Comparison of ENCODE assay signal across 8 mouse cellular contexts in genomic region chr11:8692536-8693471, GRCm38 (mm10). TPM values are rescaled to one million over a fixed set of nuclear protein-coding genes. Genes with fewer than 3 reads are reported as not detected.
A peak's percentile ranks its signal among the peaks of the same experiment; 100 is the strongest.
DNase-seq lines count a peak whose midpoint lies in the region; ATAC-seq lines count a peak whose summit lies in the region.

No protein-coding gene starts in this region.

- peak overlapping the region; percentile 60 for H3K4me2 ChIP-seq in heart, embryonic 14.5 days (ENCODE audit: low read length)
- peak overlapping the region; percentile 12; the same call in 1 of the 2 replicates for H3K4me2 ChIP-seq in forebrain, embryonic 15.5 days (replicated peaks)
- 0 out of 2 replicates have a peak overlapping the region, but pooled peaks have one; percentile 25 for H3K4me2 ChIP-seq in liver, embryonic 16.5 days (ENCODE audit: low read depth, low read length)
- peak overlapping the region; percentile 31 for H3K4me2 ChIP-seq in stomach, embryonic 16.5 days (ENCODE audit: low read depth, low read length)

- H3K27me3 ChIP-seq in heart, embryonic 14.5 days (ENCODE audit: control insufficient read depth, insufficient read depth, low read length) = no peaks in the 10 kb centered on the region
- no peaks in the 10 kb centered on the region for H3K27me3 ChIP-seq in forebrain, embryonic 15.5 days
- no peaks in the 10 kb centered on the region for H3K27me3 ChIP-seq in liver, embryonic 16.5 days (ENCODE audit: control insufficient read depth, insufficient read depth, low read depth, low read length)
- H3K27me3 ChIP-seq in stomach, embryonic 16.5 days (ENCODE audit: control insufficient read depth, insufficient read depth, low read length) = no peaks in the 10 kb centered on the region

- WGBS in heart, embryonic 14.5 days = 12% methylated on average over 16 of the region's 16 CpGs
- WGBS in forebrain, embryonic 15.5 days = 4% methylated on average over 16 of the region's 16 CpGs
- 40% methylated on average over 16 of the region's 16 CpGs for WGBS in liver, embryonic 16.5 days (ENCODE audit: insufficient replicate concordance)
- 10% methylated on average over 16 of the region's 16 CpGs for WGBS in stomach, embryonic 16.5 days

- 0 out of 2 replicates have a peak, but pooled peaks cover 4% of the 10 kb centered on the region for H3K9me3 ChIP-seq in heart, embryonic 14.5 days (ENCODE audit: control insufficient read depth, low read length)
- no peaks in the 10 kb centered on the region for H3K9me3 ChIP-seq in forebrain, embryonic 15.5 days
- H3K9me3 ChIP-seq in liver, embryonic 16.5 days (replicated peaks; ENCODE audit: control insufficient read depth, low read length) = no peaks in the 10 kb centered on the region
- H3K9me3 ChIP-seq in stomach, embryonic 16.5 days (replicated peaks; ENCODE audit: control insufficient read depth, low read length) = no peaks in the 10 kb centered on the region

- H3K36me3 ChIP-seq in heart, embryonic 14.5 days (ENCODE audit: control insufficient read depth, insufficient read depth, low read length) = no peaks in the 10 kb centered on the region
- no peaks in the 10 kb centered on the region for H3K36me3 ChIP-seq in forebrain, embryonic 15.5 days
- no peaks in the 10 kb centered on the region for H3K36me3 ChIP-seq in liver, embryonic 16.5 days (ENCODE audit: control insufficient read depth, insufficient read depth)
- H3K36me3 ChIP-seq in stomach, embryonic 16.5 days (ENCODE audit: control insufficient read depth, insufficient read depth, low read length) = no peaks in the 10 kb centered on the region

- no peak for DNase-seq in heart, postnatal 25 days (ENCODE audit: low spot score)
- DNase-seq in NIH3T3 (ENCODE audit: low read depth) = peak; percentile 92
- no peak for DNase-seq in layer of hippocampus, postnatal 10 days (ENCODE audit: low spot score in 2 of 2)

- no peak overlapping the region for H3K4me3 ChIP-seq in heart, embryonic 14.5 days (ENCODE audit: control insufficient read depth in 1 of 2, insufficient read depth in 1 of 2, low read depth in 1 of 2, low read length in 2 of 2)
- H3K4me3 ChIP-seq in forebrain, embryonic 15.5 days = no peak overlapping the region
- H3K4me3 ChIP-seq in liver, embryonic 16.5 days (ENCODE audit: low read depth, low read length) = no peak overlapping the region
- no peak overlapping the region for H3K4me3 ChIP-seq in stomach, embryonic 16.5 days (replicated peaks; ENCODE audit: low read length)

- peak overlapping the region; percentile 76 to 83 for H3K27ac ChIP-seq in heart, embryonic 14.5 days (replicated peaks in 1 of 2; ENCODE audit: control insufficient read depth in 1 of 2, insufficient read depth in 1 of 2, low read depth in 2 of 2, low read length in 2 of 2)
- peak overlapping the region; percentile 19 for H3K27ac ChIP-seq in forebrain, embryonic 15.5 days (replicated peaks)
- no peak overlapping the region for H3K27ac ChIP-seq in liver, embryonic 16.5 days (ENCODE audit: low read length)
- peak overlapping the region; percentile 84 for H3K27ac ChIP-seq in stomach, embryonic 16.5 days (ENCODE audit: low read length)

- peak overlapping the region; percentile 10; the same call in 1 of the 2 replicates for H3K9ac ChIP-seq in heart, embryonic 14.5 days (ENCODE audit: low read length)
- no peak overlapping the region for H3K9ac ChIP-seq in forebrain, embryonic 15.5 days (replicated peaks)
- H3K9ac ChIP-seq in liver, embryonic 16.5 days (ENCODE audit: low read depth, low read length) = no peak overlapping the region
- H3K9ac ChIP-seq in stomach, embryonic 16.5 days (ENCODE audit: low read length) = peak overlapping the region; percentile 27; the same call in 1 of the 2 replicates

- ATAC-seq in heart, embryonic 14.5 days (ENCODE audit: insufficient number of reproducible peaks, insufficient read depth, low FRiP score, low read depth) = peak; percentile 62
- peak; percentile 89 for ATAC-seq in forebrain, embryonic 15.5 days (replicated peaks)
- peak; percentile 54; the same call in 1 of the 2 replicates for ATAC-seq in liver, embryonic 16.5 days (ENCODE audit: low read depth)
- peak; percentile 85 for ATAC-seq in stomach, embryonic 16.5 days (ENCODE audit: insufficient read depth, low FRiP score)
- no peak for ATAC-seq in cerebellum, adult (ENCODE audit: insufficient number of reproducible peaks, low FRiP score, low TSS enrichment)

- H3K4me1 ChIP-seq in heart, embryonic 14.5 days (ENCODE audit: control insufficient read depth in 2 of 2, insufficient read depth in 2 of 2, low read length in 2 of 2) = peaks cover 21 to 28% of the 10 kb centered on the region in 2 experiments
- H3K4me1 ChIP-seq in forebrain, embryonic 15.5 days = peaks cover 20% of the 10 kb centered on the region
- peaks cover 5% of the 10 kb centered on the region; the same call in 1 of the 2 replicates for H3K4me1 ChIP-seq in liver, embryonic 16.5 days (ENCODE audit: control insufficient read depth, low read depth, low read length)
- peaks cover 24% of the 10 kb centered on the region for H3K4me1 ChIP-seq in stomach, embryonic 16.5 days (ENCODE audit: control insufficient read depth, insufficient read depth, low read length)

- intact Hi-C loops in heart, postnatal 25 days (cut with DNase I) = no loop called here

RNA-seq across cellular contexts. Expression of gene Tns3, which starts 28.5 kb away (rescaled TPM):
- 9.3 and 14.1 TPM in 2 replicates for polyA plus RNA-seq in heart, embryonic 14.5 days (2014; fragmentation: Nextera tagmentation; extraction: Ambion mirVana)
- total RNA-seq in heart, postnatal 25 days (2021) = 10 to 100 TPM; 21.2 to 21.4 TPM
- 6.9 and 8.0 TPM in 2 replicates for polyA plus RNA-seq in forebrain, embryonic 15.5 days (2015; fragmentation: Nextera tagmentation; extraction: Ambion mirVana)
- 4.1 TPM in 2 replicates for polyA plus RNA-seq in liver, embryonic 16.5 days (2015; fragmentation: Nextera tagmentation; extraction: Ambion mirVana)
- polyA plus RNA-seq in stomach, embryonic 16.5 days (2015; fragmentation: Nextera tagmentation; extraction: Ambion mirVana) = 28.0 and 30.4 TPM in 2 replicates
- 10 to 100 TPM; 39.5 to 42.5 TPM for total RNA-seq in layer of hippocampus, postnatal 10 days (2021)

Comparison
In these comparisons a context has a peak if more than half of its experiments do, and no peak if none do; other contexts are left out.
1. H3K9ac ChIP-seq: peak in heart, embryonic 14.5 days (single experiment) and stomach, embryonic 16.5 days (single experiment); none in forebrain, embryonic 15.5 days (single experiment) and liver, embryonic 16.5 days (single experiment).
2. Peak in every context shown above with its lines, with median percentiles within 50 percentile points of each other: H3K4me2 ChIP-seq.